Mouse (Mus musculus) spleen, adult 12 weeks (tissue): ENCODE measurements around the gene Frmd4b.

Experiments
- DNase-seq: peaks from one replicate; pipeline ENCODE4 v3.0.0; 2022; ENCODE audit warnings: low spot score

Frmd4b gene

DNA sequence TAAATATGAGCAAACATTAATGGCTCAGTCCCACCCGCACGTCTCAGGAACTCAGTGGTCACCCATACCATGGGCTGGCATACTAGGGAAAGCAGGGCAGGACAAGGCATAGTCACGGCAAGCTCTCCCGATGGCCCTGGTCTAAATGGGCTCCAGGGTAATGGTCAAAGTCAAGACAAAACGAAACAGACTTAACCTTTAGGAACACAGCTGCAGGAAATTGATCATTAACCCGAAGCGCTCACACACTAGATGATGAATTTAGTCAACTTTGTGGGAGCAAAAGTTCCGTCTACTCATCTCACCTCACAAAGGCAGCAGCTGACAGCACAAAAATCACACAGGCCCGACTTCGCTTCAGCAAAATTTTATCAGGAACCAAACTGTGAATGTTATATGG lies 97.8 kb downstream of the Frmd4b start:
- DNase-seq: no peak

DNA sequence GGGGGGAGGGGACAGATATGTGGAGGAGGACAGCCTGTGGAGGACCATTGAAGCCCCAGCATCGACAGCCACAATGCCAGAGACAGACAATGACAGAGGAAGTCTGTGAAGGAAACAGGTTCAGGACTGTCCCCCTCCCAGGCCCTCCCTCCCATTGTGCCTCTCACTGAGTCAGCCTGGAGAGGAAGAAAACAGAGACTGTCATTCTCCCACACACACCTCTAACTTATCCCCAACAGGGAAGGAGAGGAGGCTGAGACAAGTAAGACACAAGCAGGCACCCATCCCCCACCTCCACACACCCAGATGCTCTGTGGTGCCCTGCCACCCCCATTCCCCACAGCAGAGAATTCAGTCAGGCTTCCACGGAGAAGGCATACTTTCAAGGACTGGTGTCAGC lies 98.9 kb downstream of the Frmd4b start:
- DNase-seq: no peak

DNA sequence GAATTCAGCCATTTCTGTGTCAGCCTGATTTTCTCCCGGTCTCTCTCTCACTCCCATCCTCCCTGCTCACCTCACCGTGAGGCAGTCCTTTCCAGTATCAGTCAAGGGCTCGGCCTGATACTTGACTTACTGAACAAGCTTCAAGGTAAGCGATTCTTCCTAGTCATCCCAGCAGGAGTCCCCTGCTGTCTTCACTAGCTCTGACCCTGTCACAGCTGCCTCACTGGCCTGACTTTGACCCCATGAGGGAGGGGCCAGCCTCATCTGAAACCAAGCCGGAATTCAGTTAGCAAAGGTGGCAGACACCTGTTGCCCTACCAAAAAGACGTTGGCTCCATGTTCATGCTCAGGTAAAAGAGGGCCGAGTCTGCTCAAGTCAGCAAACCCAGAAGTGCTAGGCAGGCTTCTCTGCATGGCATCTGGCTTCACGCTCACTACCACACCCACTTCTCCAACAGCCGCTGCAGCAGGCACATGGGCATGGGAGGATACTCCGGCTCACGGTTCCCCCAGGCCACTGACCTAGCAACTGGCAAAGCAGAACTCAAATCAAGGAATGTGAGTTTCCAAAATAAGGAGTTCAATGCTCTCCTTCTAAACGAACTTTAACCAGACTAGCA lies 99.6 kb downstream of the Frmd4b start:
- no peak for DNase-seq

DNA sequence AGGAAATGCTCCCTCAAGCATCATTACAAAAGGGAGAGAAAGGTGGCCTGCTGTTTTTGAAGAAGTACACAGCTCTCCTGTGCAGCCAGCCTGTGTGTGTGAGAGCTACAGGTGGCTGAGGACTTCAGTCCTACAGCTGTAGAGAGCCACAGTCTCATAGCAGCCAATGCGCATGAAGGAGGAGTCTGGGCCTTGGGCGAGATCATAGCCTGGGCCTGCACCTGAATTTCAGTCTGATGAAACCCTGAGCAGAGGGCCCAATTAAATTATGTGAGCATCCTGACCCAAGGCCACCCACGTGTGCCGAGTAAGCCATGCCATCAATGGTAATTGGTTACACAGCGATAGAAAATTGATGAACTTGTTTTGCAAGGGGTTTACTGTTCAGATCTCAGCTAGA lies 100.4 kb downstream of the Frmd4b start:
- DNase-seq: no peak

- no peak for DNase-seq
These were observed 106.6 kb downstream of the Frmd4b start for GRCm38 (mm10) chr6:97510771-97511170.

DNA sequence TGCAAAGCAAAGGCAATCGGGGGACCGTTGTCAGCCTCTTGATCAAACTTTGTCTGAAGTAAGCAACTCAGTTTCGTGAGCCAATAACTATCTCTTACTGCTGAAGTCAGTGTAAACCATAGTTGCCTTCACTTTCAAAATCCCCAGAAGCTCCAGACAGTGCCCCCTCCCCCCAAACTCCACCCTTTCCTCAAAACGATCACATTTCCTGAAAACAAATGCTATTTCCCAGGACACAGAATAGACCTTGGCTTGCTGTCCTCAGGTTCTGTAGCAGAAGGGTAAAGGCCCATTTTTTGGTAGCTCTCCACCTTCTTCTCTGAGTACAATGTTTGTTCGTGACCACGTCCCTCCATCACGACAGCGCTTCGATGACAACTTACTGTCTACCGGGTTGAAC lies 107.9 kb downstream of the Frmd4b start:
- no peak for DNase-seq

DNA sequence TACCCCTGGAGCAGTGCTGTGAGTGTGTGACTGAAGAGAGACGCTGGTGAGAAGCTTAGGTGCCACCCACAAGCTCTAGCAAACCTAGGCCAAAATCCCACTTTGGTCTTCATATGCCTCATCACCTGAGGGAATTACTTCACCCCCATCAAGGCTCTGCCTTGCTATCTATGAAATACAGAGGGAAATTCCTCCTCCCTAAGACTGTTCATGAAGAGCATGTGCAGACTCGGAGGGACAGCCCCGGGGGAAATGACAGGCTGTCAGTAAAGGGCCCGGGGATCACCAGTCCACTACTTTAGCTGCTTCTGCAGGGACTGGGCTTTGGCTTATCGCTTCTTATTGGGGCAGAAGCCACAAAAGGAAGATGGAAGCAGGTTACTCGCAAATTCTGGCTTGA lies 108.9 kb downstream of the Frmd4b start:
- DNase-seq: no peak

GRCm38 (mm10) chr6:97507893-97508292 lies 109.4 kb downstream of the Frmd4b start:
- no peak for DNase-seq

DNA sequence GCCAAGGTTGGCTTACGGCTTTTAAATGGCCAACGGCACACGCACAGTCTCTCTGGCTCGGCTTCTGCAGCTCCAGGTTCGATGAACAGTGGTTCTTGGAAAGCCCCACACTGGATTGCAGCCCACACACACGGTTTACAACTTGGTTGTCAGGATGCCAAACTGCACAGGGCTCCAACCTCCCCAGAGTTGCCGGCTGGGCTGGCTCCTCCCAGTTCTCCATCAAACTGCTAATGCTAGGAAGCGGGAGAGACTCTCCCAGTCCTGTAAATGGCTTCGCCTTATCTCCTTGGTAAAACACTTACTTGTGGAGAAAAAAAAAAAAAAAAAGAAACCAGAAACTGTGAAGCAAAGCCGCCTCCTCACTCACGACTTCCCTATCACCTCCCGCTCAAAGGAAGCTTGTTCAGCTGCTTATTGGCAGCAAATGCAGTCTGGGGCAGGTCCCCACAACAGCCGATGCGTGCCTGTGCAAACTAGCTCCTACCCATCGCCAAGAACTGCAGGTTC lies 111.1 kb downstream of the Frmd4b start:
- DNase-seq: no peak

DNA sequence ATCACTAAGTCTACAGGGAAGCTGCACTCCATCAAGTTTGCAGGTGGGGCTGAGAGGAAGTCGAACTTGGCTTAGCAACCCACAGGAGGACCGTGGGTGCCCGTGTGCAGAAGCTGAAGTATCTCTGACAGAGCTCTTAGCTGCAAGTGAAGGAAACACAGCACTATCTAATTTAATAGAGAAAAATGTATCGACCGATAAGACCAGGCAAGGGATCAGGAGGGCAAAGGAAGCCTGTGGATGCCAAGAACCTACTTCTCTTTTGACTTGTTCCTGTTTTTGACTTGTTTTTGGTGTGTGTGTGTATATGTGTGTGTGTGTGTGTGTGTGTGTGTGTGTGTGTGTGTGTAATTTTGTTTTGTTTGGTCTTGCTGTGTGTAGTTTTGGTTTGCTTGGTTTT lies 112.7 kb downstream of the Frmd4b start:
- no peak for DNase-seq

GRCm38 (mm10) chr6:97501000-97501399 lies 116.3 kb downstream of the Frmd4b start:
- no peak for DNase-seq

- DNase-seq: no peak
These were observed 117.1 kb downstream of the Frmd4b start for GRCm38 (mm10) chr6:97500246-97500645.

DNA sequence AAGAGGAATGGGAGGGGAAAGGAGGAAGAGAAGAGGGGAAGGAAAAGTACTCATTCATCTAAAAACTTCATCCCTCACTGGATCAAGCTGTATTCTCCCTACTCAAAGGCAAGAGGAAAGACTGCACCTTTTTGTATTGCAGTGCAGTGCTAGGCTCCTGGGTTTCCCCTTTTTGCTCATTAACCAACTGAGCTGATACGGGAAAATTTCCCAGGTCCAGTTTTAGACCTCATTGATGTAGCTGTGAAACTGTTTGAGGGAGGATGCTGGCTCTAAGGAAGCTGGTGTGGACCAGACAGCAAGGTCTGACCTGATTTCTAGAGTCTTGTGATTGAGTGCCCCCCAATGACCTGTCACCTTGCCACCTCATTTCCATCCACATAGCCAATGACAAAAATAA lies 121.3 kb downstream of the Frmd4b start:
- DNase-seq: no peak

DNA sequence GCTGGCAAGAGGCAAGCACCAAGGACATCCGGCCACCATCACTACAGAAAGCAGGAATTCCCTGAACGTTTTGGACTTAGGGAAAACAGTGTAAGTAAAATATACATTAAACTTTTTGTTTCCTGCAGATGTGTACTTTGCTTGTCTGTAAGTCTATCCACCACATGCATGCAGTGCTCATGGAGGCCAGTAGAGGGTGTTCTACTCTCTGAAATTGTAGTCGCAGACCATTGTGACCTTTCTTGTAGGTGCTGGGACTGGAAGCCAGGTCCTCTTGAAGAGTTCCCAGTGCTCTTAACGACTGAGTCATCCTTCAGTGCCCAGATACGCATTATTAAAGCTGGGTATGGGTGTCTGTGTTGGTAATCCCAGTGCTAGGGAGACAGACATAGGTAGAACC lies 126.3 kb downstream of the Frmd4b start:
- no peak for DNase-seq

GRCm38 (mm10) chr6:97488821-97489220 lies 128.5 kb downstream of the Frmd4b start:
- DNase-seq: no peak

GRCm38 (mm10) chr6:97488280-97488679 lies 129.1 kb downstream of the Frmd4b start:
- DNase-seq: no peak

GRCm38 (mm10) chr6:97487535-97488081 lies 129.7 kb downstream of the Frmd4b start:
- no peak for DNase-seq

DNA sequence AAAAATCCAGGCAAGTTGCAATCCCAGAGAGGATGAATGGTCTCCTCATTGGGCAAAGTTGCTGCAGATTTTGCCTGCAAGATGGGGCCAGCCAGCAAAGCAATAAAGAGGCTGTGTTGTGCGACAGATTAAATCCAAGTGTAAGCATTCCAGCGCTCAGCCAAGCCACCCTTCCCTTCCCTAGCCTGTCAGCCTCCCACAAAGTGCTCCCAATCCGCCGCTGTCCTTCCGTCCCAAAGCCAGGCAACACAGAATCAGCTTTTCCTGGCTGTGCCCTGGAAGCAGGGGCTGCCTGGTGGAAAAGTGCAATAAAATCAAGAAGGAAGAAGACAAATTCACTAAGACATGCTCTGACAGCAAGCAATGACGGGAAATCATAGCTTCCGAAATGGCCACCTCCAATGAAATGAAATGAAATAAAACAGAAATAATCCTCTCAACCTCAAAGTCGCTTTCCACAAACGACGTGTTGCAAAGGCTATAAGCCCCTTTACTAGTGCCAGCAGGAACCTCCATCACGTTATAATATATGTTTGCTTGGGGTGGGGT lies 130.5 kb downstream of the Frmd4b start:
- no peak for DNase-seq

- no peak for DNase-seq
These were observed 131.4 kb downstream of the Frmd4b start for GRCm38 (mm10) chr6:97485886-97486386.

DNA sequence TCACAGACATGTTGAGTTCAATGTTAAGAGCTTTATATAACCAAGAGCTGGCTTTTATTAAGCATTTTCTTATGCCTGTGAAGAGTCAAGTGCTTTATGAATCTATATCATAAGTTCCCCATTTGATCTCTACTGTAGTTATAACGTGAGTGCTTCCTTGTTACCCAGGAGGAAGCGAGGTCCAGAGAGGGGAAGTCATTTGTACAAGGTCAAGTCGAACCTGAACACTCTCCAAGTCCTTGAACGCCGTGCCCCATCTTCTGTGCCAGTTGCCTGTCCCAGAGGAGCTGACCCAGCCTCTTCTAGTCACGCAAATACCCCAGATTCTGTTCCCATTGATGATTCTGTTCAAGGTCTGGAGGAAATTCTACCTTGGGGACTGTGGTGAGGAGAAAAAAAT lies 135.4 kb downstream of the Frmd4b start:
- no peak for DNase-seq

DNA sequence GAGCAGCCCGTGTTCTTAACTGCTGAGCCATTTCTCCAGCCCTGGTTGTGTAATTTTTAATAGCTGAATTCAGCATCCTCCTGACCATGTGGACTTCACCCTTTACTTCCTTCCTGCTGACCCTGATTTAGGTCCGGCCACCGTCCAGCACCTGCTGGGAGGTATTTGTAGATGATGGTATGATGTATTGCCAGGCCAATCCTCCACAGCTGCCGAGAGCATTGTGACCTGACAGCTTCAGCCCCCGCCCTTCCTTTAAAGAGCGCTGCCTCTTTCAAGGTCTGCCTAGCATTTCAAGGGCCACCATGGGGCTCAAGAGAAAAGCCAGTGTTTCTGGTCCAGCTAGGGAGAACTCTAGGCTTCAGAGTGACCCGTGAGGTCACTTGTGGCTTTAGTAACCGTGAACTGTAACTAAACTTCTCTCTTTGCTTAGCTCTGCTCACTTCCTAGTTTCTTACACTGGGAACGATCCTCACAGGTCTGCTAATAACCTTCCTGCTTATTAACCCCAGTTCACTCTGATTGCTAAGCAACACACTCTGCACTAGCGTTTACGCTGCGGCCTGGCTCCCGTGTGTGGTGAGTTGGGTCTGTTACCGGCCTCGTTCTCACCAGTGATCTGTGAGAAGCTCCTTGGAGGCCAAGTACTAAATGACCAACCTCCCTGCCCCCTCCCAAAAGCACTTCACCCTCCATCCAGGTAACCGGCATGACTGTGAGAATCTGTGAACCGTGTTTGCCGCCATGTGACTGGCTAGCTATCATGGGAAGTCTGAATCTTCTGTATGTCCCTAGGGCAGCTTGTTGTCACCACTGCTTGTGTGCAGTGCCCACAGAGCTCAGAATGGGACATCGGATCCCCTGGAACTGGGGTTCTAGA lies 138.1 kb downstream of the Frmd4b start:
- no peak for DNase-seq

DNA sequence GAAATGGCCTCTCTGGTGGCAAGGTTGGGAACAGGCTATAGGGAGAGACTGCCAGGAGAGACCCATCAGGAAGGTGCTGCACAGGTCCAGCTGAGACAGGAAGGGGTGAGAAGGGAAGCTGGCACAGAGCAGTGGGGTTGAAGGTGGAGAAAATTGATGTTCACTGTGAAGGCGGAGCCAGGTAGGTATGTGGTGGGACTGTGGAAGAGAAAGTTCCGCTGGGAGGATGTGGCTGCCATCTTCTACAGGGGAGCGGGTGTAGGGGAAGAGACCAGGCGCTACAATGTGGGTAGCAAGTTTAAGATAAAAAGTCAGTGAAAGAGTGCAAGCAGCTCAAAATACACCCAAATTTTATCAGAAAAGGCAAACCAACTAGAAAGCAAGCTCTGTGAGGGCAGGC lies 143.7 kb downstream of the Frmd4b start:
- DNase-seq: no peak
